Mouse (Mus musculus): ENCODE data around the gene B3gnt4.

GRCm38 (mm10) chr5:123512102-123512501, 1.8 kb downstream of the B3gnt4 start:
- TF ChIP-seq EP300 (IDR thresholded peaks at IDR 0.05; ENCODE audit: low read depth) (no peak), CTCF (IDR thresholded peaks at IDR 0.05; ENCODE audit: low read depth) (no peak)
